Mouse (Mus musculus) ovary, postnatal 36 days (tissue): ENCODE data around the gene Sema6d.

Experiments
- DNase-seq: peaks from one replicate; pipeline ENCODE4 v3.0.0; 2022; ENCODE audit warnings: low spot score, mixed read lengths

Gene Sema6d

GRCm38 (mm10) chr2:124612727-124613510, 523.1 kb downstream of the Sema6d start:
- DNase-seq = no peak

- no peak for DNase-seq
These were observed 524.0 kb downstream of the Sema6d start for GRCm38 (mm10) chr2:124613671-124614210.

- DNase-seq = no peak
These were observed 527.0 kb downstream of the Sema6d start for GRCm38 (mm10) chr2:124616746-124617145.

- DNase-seq = no peak
These were observed 527.7 kb downstream of the Sema6d start for GRCm38 (mm10) chr2:124617440-124617839.

- no peak for DNase-seq
These were observed 528.3 kb downstream of the Sema6d start for GRCm38 (mm10) chr2:124618091-124618490.

GRCm38 (mm10) chr2:124618526-124619219, 528.9 kb downstream of the Sema6d start:
- DNase-seq = no peak

- no peak for DNase-seq
These were observed 530.7 kb downstream of the Sema6d start for GRCm38 (mm10) chr2:124620470-124620869.

GRCm38 (mm10) chr2:124621972-124622621, 532.3 kb downstream of the Sema6d start:
- no peak for DNase-seq

- DNase-seq = no peak
These were observed 534.6 kb downstream of the Sema6d start for GRCm38 (mm10) chr2:124624247-124624929.

- no peak for DNase-seq
These were observed 536.7 kb downstream of the Sema6d start for GRCm38 (mm10) chr2:124626425-124626824.

- DNase-seq = no peak
These were observed 537.9 kb downstream of the Sema6d start for GRCm38 (mm10) chr2:124627664-124628063.

- DNase-seq = no peak
These were observed 538.9 kb downstream of the Sema6d start for GRCm38 (mm10) chr2:124628701-124629100.

- DNase-seq = no peak
These were observed 544.7 kb downstream of the Sema6d start for GRCm38 (mm10) chr2:124634400-124634998.

GRCm38 (mm10) chr2:124635271-124635865, 545.6 kb downstream of the Sema6d start:
- no peak for DNase-seq

GRCm38 (mm10) chr2:124637080-124637479, 547.3 kb downstream of the Sema6d start:
- DNase-seq = no peak

GRCm38 (mm10) chr2:124639221-124639963, 549.6 kb downstream of the Sema6d start:
- DNase-seq = no peak

- no peak for DNase-seq
These were observed 550.9 kb downstream of the Sema6d start for GRCm38 (mm10) chr2:124640500-124641193.

GRCm38 (mm10) chr2:124641194-124641558, 551.4 kb downstream of the Sema6d start:
- DNase-seq = no peak

GRCm38 (mm10) chr2:124642131-124642530, 552.4 kb downstream of the Sema6d start:
- DNase-seq = no peak

- DNase-seq = no peak
These were observed 560.8 kb downstream of the Sema6d start for GRCm38 (mm10) chr2:124650609-124651008.
